Mouse (Mus musculus) layer of hippocampus, adult 2 months (tissue): ENCODE data around the gene Tceal8. TPM values are rescaled to one million over a fixed set of nuclear protein-coding genes. Genes with fewer than 3 reads are reported as not detected.
"Not testable (repeated sequence)": the region's sequence is repeated elsewhere in the genome, so short reads cannot be mapped to it uniquely, and the experiment has no call there.

ENCODE experiments used
- DNase-seq, 2 experiments: peaks; one replicate each; pipeline ENCODE4 v3.0.0; 2022; ENCODE audit warnings: low spot score in 2 of 2
- H3K27ac ChIP-seq: fragments of 200-600 bp; 2 replicates; pipeline ENCODE4 v1.8.1; 2022
- H3K4me3 ChIP-seq: fragments of 200-600 bp; 2 replicates; pipeline ENCODE4 v1.8.1; 2022; ENCODE audit warnings: mild to moderate bottlenecking
- CTCF ChIP-seq: fragments of 200-600 bp; conservative IDR thresholded peaks from 2 replicates; pipeline ENCODE4 v1.8.1; 2022; ENCODE audit warnings: antibody characterized with exemption, mild to moderate bottlenecking, moderate library complexity
- microRNA-seq, 2 experiments: library from miRNA; unstranded; fragments of <30 nt; microRNA quantifications; one replicate each; pipeline ENCODE4 v1.2.0; 2021
- total RNA-seq, 2 experiments: library from RNA; stranded (reverse); gene quantifications; 2 replicates each; pipeline ENCODE4 v1.2.3; 2021

Gene Tceal8
- total RNA-seq, 2 experiments from 2014 or later: 33.2 to 40.7 TPM

DNA sequence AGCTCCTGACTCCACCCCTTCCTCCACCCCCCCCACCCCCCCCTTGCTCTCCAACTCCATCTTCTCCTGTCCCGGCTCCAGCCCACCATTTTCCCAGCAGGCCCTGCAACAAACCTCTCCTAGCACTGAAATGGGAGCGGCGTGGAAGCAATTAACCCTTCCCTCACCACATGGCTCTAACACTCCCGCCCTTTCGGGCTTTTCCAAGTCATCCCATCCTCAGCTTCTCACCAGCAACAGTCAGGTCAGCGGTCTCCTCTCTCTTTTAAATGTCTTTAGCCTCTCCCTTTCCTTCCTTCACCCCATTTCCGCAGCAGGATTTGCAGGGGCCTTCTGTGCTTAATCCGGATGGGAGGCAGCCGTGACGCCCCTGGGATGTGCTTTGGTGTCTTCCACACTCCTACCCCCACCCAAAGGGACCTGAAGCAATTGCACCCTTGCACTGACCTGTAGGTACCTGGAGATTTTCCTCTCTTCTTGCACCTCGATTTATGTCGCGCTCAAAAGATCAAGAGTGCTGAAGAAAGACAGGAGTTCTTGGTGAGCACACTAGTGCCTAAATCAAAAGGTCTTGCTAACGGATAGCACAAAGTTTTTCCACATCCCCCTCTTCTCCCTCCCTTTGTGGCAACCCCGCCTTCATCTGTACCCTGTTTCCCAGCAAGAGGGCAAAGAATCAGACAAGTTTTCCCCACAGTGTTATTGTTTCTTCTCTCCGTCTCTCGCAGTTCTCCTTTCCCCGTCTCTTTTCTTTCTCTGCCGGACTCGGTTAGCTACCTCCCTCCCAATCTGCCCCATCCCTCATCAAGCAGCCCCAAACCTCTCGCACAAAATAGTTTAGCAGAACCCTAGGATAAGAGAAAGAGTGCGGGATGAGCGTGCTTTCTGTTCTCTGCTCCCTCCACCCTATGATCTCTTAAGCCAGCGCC, 689 bp downstream of the Tceal8 start:
- no peak for TF ChIP-seq CTCF
- H3K4me3 ChIP-seq: peak overlapping the region; percentile 67

DNA sequence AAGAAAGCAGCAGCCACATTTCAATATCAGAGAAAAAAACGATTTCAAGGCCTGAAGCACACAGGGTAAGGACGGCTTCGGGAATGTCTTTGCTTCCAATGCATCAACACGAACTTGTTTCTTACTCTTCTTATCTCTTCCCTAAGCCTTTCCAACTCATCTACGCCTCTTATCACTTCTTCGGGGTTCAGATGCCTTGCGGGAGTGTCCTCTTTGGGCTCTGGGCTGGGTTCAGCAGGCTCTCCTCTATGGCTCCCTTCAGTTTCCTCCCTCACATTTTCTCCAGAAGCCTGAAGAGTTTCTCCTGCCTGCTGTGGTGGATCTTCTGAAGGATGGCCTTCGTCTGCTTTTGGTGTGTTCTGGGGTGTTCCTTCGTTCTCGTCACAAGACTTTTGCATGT, 1.5 kb downstream of the Tceal8 start:
- no peak for TF ChIP-seq CTCF
- H3K27ac ChIP-seq: no peak overlapping the region
- no peak for DNase-seq
- peak overlapping the region; percentile 7; the same call in 1 of the 2 replicates for H3K4me3 ChIP-seq

More for the DNA sequence above, 689 bp downstream of the Tceal8 start:
- peak overlapping the region; percentile 88 for H3K27ac ChIP-seq
- DNase-seq: peak; percentile 49 to 59

DNA sequence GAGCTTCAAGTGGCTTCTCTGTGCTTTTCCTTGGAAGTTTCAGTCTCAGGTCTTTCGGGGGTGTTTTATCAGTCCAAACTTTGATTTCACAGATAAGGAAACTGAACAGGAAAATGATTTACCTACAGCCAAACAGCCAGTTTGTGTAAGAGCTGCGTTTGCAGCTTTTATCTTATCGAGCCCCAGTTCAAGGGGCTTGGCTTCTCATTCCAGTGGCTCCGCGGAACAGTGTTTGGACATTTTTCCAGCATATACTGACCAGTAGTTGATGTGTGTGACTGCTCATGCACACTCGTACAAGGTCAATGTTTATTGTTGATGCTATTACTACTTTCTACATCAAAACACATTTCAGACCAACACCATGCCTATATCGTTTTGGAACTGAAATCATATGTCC, 27.9 kb downstream of the Tceal8 start:
- TF ChIP-seq CTCF: no peak
- DNase-seq: no peak
- H3K4me3 ChIP-seq: no peak overlapping the region
- no peak overlapping the region for H3K27ac ChIP-seq

DNA sequence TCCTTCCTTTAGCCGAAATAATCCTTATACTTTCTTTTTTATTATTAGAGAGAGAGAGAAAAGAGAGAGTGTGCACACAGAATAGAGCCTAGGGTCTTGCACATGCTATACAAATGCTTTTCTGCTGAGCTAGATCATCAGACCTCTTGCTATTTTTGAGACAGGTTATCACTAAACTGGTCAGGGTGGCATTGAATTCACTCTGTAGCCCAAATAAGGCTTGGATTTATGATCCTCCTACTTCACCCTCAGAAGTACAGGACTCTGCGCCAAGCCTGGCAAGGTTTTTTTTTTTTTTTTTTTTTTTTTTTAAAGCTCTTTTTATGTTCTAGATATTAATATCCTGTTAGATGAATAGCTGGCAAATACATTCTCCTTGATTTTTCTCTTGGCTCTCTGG, 28.4 kb downstream of the Tceal8 start:
- H3K4me3 ChIP-seq: no peak overlapping the region
- no peak for TF ChIP-seq CTCF
- H3K27ac ChIP-seq: no peak overlapping the region
- DNase-seq: no peak

DNA sequence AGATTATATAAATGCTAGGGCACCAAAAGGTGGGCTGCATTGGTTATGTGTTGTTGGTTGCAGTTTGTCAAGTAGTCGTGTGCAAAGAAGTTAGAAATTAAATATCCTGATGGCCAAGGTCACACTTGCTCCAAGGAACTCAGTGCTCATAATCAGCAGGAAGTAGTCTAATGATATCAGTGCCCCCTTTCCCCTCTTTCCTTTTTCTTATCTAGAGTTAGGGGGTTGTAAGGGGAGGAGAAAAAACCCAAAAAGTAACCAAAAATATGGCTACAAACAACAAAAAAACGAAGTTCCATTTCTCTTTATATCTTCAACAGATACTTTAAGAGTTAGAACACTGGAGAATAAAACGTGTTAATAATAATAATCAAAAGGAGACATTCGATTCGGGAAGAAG, 30.8 kb downstream of the Tceal8 start:
- no peak overlapping the region for H3K27ac ChIP-seq
- no peak for TF ChIP-seq CTCF
- H3K4me3 ChIP-seq: no peak overlapping the region
- no peak for DNase-seq

DNA sequence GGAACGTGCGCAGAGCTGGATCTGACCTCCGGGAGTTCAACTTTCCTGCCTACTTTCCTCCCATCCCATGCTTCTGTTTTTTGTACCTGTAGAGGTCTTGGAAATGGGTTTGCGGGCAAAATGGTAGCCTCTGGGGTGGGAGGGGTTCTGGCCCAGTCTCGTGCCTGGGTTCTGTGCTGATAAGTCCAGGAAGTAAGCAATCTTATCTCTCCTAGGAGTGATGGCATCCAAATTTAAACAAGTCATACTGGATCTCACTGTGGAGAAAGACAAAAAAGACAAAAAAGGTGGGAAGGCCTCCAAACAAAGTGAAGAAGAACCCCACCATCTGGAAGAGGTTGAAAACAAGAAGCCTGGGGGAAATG, 32.5 kb downstream of the Tceal8 start:
- not testable (repeated sequence) for DNase-seq, H3K27ac ChIP-seq
- peak overlapping the region; percentile 47 for H3K4me3 ChIP-seq

DNA sequence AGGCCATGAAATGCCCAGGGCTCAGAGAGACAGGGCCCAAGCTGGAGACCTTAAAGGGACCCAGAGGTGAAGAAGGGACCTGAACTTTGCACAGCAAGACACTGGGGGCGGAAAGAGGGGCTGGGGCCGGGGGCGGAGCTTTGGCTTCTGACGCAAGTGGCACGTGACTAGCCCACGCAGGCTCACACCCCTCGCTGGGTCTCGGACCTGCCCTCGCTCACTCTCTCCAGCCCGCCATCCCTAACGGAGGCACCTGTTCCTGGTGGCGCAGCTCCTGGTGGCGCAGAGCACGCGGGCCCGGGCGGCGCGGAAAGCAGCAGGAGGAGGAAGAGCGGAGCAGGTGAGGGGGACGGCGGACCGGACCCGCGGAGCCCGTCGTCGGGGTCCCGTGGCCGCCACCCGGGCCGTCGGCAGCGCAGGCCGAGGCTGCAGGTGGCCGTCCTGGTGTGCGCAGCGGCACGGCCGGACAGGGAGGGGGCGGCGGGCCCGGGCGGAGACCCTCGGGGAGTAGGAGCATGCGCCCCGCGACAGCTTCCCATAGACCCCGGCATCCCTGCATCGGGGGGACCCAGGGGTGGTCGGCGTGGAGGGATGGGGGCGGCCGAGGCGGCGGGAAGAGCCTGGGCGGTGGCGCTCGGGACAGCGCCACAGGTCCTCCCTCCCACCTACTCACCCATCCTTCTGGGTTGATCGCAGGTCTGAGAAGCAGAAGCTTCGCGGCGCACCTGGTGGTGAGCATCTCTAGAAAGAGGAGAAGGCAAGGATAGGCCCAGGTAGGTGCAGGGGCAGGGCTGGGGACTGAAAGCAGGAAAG, 33.1 kb downstream of the Tceal8 start, which contains the start of gene Bex4:
Bex4 (plus strand) TSS at position 170 of the 813 bp plus-strand sequence.
- H3K4me3 ChIP-seq: peak within 1 kb of the TSS; percentile 47
- DNase-seq, H3K27ac ChIP-seq: not testable (repeated sequence)

DNA sequence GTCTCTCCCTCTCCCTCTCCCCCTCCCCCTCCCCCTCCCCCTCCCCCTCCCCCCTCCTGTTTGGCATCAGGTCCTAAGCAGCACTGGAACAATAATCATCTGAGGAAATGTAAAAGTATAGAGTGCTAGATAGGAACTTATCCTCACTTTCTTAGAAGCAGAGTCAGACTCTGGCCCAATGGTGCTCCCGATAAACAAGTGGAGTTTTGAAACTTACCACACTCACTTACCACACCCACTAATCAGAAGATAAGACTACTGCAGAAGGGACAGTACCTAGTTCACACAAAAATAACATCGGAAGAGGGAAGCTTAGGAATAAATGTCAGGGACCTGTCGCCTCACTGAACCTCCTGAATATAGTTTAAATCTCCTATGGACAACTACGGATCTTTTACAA, 36.6 kb downstream of the Tceal8 start:
- Histone ChIP-seq H3K4me3 (no peak overlapping the region), H3K27ac (no peak overlapping the region)
- no peak for TF ChIP-seq CTCF
- no peak for DNase-seq

DNA sequence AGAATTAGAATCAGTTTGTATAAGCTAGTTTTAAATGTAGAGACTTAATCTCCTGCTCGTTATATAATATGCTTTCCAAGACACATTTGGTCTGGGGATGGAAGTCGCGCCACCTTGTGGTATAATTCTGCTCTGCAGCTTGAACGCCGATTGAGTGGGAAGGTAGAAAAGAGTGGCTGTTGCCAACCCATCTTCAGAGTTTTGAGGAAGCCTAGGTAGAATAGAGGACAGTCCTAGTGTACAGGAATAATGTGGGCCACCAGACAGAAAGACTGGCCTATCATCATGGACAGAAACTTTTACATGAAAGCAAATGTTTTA, 44.4 kb downstream of the Tceal8 start:
- Histone ChIP-seq H3K27ac (no peak overlapping the region), H3K4me3 (no peak overlapping the region)
- peak; percentile 18 to 67 for DNase-seq
- TF ChIP-seq CTCF: peak; percentile 83

DNA sequence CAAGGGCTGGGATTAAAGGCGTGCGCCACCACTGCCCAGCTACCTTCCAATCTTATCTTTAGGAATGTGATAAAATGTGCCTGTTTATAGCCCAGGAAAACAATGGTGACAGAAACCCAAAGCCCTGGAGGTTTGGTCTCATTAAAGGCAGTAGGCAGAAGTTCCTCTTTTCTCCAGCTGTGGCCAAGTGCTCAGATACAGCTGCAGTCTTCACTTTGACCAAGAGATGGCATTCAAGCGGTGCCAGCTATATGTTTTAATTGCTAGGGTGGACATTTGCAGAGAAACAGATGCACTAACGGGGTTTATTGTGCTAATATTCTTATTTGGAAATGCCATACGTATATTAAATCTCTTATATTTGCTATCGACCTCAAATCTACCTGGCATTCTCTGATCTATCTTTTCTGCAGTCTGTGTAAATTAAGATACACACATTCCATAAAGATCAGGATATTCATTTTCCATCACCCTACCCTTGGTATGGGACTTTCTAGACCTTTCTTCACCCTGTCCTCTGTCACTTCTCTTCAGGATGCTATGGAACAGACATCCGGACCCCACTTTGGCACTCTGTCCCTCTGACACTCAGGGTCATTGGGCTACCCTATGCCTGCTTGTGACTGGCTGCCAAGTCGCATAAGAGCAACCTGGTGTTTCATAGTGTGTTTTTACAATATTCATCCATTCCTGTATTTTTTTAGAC, 45.0 kb downstream of the Tceal8 start:
- H3K27ac ChIP-seq: no peak overlapping the region
- DNase-seq: no peak
- TF ChIP-seq CTCF: no peak
- no peak overlapping the region for H3K4me3 ChIP-seq

Small RNA genes lying within 50 kb of the gene (microRNA-seq; reads per million reads assigned to microRNA genes)
- gene Mir6383: 0 reads per million in 2 experiments

Other genes starting within 250 kb of the Tceal8 start
- 10 to 100 TPM; 60.7 to 62.9 TPM for gene Arxes2, start 178.5 kb downstream of the Tceal8 start, total RNA-seq
- gene Arxes1, start 139.0 kb downstream of the Tceal8 start, total RNA-seq: 10 to 100 TPM; 32.6 to 34.4 TPM
- 100 to 1,000 TPM; 365 to 379 TPM for gene Bex2, start 104.1 kb downstream of the Tceal8 start, total RNA-seq
- under 1 TPM in 1 of 2 experiments, not detected in 1; 0.12 TPM for gene Nxf3, start 87.1 kb downstream of the Tceal8 start, total RNA-seq
- gene Bex4, start 33.3 kb downstream of the Tceal8 start, total RNA-seq: 10 to 100 TPM; 18.5 to 22.0 TPM
- 100 to 1,000 TPM; 105 to 150 TPM for gene Tceal5, start 31.5 kb upstream of the Tceal8 start, total RNA-seq
- gene Tceal7, start 42.4 kb upstream of the Tceal8 start, total RNA-seq: 1 to 10 TPM; 2.1 to 2.4 TPM
- 10 to 100 TPM; 75.0 to 76.6 TPM for gene Bex1, start 43.2 kb upstream of the Tceal8 start, total RNA-seq
- 10 to 100 TPM; 89.7 to 92.3 TPM for gene Tceal9, start 72.7 kb upstream of the Tceal8 start, total RNA-seq
- 100 to 1,000 TPM; 301 to 311 TPM for gene Bex3, start 97.9 kb upstream of the Tceal8 start, total RNA-seq